Mouse (Mus musculus) liver, adult 2 months (tissue): ENCODE measurements at regions not wholly inside any gene's neighbourhood (a gene's known extent, or its start where the extent isn't known, plus 50 kb on each side); places are given as distances from the start of the nearest gene placed in this dataset.

Experiments used
- DNase-seq: peaks from one replicate; pipeline ENCODE4 v3.0.0-alpha.2; 2011; ENCODE audit warnings: low read depth, low spot score; ENCODE audit errors: extremely low read depth
- H3K27ac ChIP-seq: fragments of 200-500 bp; replicated peaks from 2 replicates; pipeline ENCODE4 v1.5.1; 2012; ENCODE audit warnings: low read depth, mild to moderate bottlenecking, control low read depth, inconsistent platforms, low read length; ENCODE audit not compliant: insufficient read depth
- H3K27me3 ChIP-seq: fragments of 200-500 bp; 2 replicates; pipeline ENCODE4 v1.6.1; 2012; ENCODE audit warnings: mild to moderate bottlenecking, moderate library complexity, low read length, inconsistent platforms; ENCODE audit not compliant: control insufficient read depth, insufficient read depth
- H3K36me3 ChIP-seq: fragments of 200-500 bp; 2 replicates; pipeline ENCODE4 v1.6.1; 2012; ENCODE audit warnings: low read length, inconsistent platforms; ENCODE audit not compliant: control insufficient read depth, insufficient read depth
- H3K4me1 ChIP-seq: fragments of 200-500 bp; 2 replicates; pipeline ENCODE4 v1.6.1; 2011; ENCODE audit warnings: low read length; ENCODE audit not compliant: control insufficient read depth, insufficient read depth
- H3K4me3 ChIP-seq: fragments of 200-500 bp; 2 replicates; pipeline ENCODE4 v1.5.1; 2011; ENCODE audit warnings: low read depth, mild to moderate bottlenecking, control low read depth, low read length, moderate library complexity; ENCODE audit not compliant: insufficient read depth
- H3K79me2 ChIP-seq: fragments of 200-500 bp; 2 replicates; pipeline ENCODE4 v1.6.1; 2012; ENCODE audit warnings: inconsistent platforms, mild to moderate bottlenecking, low read length, moderate library complexity; ENCODE audit not compliant: control insufficient read depth, insufficient read depth
- H3K9ac ChIP-seq: fragments of 200-500 bp; 2 replicates; pipeline ENCODE4 v1.6.1; 2012; ENCODE audit warnings: low read depth, mild to moderate bottlenecking, control low read depth, inconsistent platforms, low read length
- CTCF ChIP-seq: fragments of 200-500 bp; IDR thresholded peaks from 2 replicates; pipeline ENCODE4 v1.5.1; 2011; ENCODE audit warnings: low read depth, low read length, control low read depth
- POLR2A ChIP-seq: fragments of 200-500 bp; IDR thresholded peaks from 2 replicates; pipeline ENCODE4 v1.6.1; 2011; ENCODE audit warnings: low read length, control low read depth; ENCODE audit not compliant: insufficient read depth; ENCODE audit errors: extremely low read depth
- WGBS: fragments of 180-500 bp; shearing (Covaris S2); methylation state at CpG from one replicate; pipeline ENCODE4 v1.1.7; 2018; 5-methylcytosine and 5-hydroxymethylcytosine counted together

DNA sequence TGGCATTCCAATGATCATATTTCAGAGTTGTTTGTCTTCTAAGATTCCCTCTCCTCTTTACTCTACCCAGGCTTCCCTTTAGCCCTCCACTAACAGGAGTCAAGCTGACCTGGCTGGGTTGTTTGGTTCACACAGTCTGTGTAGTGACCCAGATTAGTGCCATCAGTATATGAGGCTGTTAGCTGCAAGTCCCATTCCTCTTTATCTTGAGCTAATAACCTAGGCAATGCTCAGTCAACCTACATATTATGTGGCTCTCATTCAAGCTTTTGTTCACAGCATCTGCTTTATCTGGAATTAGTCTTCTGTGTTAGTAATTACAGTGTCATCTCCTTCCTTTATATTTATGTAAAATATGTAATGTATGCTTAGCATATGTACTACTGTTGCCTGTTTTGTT lies 490.1 kb upstream of the Syt1 start:
- TF ChIP-seq CTCF (no peak), POLR2A (no peak)
- DNase-seq, result no peak
- H3K9ac ChIP-seq, result no peak overlapping the region
- H3K4me1 ChIP-seq, result no peaks in the 10 kb centered on the region
- H3K79me2 ChIP-seq, result no peaks in the 10 kb centered on the region
- no peaks in the 10 kb centered on the region for H3K27me3 ChIP-seq
- no peaks in the 10 kb centered on the region for H3K36me3 ChIP-seq
- H3K27ac ChIP-seq, result no peak overlapping the region
- H3K4me3 ChIP-seq, result no peak overlapping the region

DNA sequence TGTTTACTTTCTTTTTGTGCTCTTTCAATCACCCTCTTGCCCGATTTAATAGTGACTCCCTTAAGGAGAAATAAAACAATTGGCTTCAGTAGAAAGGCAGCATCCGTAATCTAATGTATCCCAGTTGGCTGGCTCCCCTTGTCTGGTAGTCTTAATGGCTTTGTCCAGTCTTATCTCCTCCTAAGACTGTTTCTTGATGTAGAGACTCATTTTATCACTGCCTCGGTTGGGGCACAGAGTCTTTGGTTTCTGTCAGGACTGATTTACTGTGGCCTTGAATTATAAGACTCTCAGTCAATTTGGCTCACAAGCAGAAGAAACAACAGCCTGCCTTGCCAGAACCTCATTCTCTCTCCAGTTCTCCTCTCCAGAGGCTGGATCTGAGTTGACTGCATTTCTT lies 487.5 kb upstream of the Syt1 start:
- 65% methylated on average over 3 of the region's 3 CpGs for WGBS
- Histone ChIP-seq H3K79me2 (no peaks in the 10 kb centered on the region), H3K4me1 (no peaks in the 10 kb centered on the region), H3K27ac (no peak overlapping the region), H3K27me3 (no peaks in the 10 kb centered on the region), H3K36me3 (no peaks in the 10 kb centered on the region), H3K9ac (no peak overlapping the region), H3K4me3 (no peak overlapping the region)
- TF ChIP-seq POLR2A (no peak), CTCF (no peak)
- no peak for DNase-seq

DNA sequence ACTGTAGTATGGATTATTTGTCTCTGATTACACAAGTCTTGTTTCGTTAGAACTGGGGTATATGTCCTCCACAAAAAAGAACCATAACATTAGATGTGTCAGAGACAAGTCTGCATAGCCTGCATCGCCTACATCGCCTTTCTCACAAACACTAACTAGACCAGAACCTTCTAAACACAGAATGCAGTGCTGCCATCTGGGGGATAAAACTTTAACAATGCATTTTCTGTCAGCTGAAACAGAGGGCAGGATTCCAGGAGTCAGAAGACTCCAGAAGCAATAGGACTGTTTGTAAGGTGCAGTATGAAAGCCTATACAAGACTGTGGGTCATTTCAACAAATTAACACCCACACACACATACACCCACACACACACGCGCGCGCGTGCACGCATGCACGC lies 485.4 kb upstream of the Syt1 start:
- TF ChIP-seq POLR2A (no peak), CTCF (no peak)
- 79% methylated on average over 10 of the region's 10 CpGs for WGBS
- H3K4me3 ChIP-seq, result no peak overlapping the region

DNA sequence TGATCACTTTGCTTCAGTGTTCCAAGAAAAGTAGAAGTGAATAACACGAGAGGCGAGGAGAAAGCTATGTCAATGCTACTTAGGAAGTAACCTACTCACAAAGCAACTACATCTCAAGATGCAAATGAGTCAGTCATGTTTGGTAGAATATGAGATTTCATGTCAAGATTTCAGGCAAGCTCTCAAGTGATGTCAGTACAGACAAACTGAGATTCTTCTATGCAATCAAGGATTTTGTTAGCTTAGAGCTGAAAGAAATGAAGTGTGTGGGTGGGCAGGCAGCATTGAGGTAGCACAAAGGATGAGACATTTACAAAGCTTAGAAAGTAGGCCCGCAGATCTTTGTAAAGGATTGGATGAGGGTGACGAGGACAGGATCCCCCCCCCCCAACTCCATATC lies 480.0 kb upstream of the Syt1 start:
- H3K36me3 ChIP-seq, result no peaks in the 10 kb centered on the region
- H3K4me3 ChIP-seq, result no peak overlapping the region
- H3K27ac ChIP-seq, result no peak overlapping the region
- H3K9ac ChIP-seq, result no peak overlapping the region
- H3K4me1 ChIP-seq, result no peaks in the 10 kb centered on the region
- no peaks in the 10 kb centered on the region for H3K27me3 ChIP-seq
- WGBS, result 92% methylated on average over 4 of the region's 4 CpGs
- no peak for DNase-seq
- H3K79me2 ChIP-seq, result no peaks in the 10 kb centered on the region
- TF ChIP-seq CTCF, result no peak
- no peak for TF ChIP-seq POLR2A

More for the DNA sequence above, 485.4 kb upstream of the Syt1 start:
- H3K79me2 ChIP-seq, result no peaks in the 10 kb centered on the region
- H3K36me3 ChIP-seq, result no peaks in the 10 kb centered on the region
- DNase-seq, result no peak
- no peak overlapping the region for H3K27ac ChIP-seq
- H3K4me1 ChIP-seq, result no peaks in the 10 kb centered on the region
- H3K27me3 ChIP-seq, result no peaks in the 10 kb centered on the region
- H3K9ac ChIP-seq, result no peak overlapping the region

DNA sequence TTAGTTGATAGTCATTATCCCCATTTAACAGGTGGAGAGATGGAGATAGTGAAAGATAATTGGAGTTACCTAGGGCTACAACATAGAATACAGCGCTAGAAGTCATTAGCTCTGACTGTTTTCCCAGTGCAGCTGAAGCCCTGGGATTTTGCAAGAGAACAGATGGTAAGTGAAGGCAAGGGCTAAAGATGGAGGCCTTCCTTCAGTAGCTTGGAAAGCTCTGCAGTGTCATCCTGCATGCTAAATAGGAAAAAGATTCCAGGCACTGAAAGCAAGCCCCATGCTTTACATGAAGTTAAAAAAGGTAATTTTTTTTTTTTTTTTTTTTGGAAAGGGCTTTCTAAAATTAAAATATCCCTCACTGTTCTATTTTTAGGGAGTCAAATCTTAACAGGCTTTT lies 477.2 kb upstream of the Syt1 start:
- Histone ChIP-seq H3K36me3 (no peaks in the 10 kb centered on the region), H3K27me3 (no peaks in the 10 kb centered on the region), H3K27ac (no peak overlapping the region), H3K4me1 (no peaks in the 10 kb centered on the region), H3K79me2 (no peaks in the 10 kb centered on the region), H3K9ac (no peak overlapping the region), H3K4me3 (no peak overlapping the region)
- no peak for TF ChIP-seq CTCF
- no peak for TF ChIP-seq POLR2A
- DNase-seq, result no peak
- WGBS, result 100% methylated on average over 1 of the region's 1 CpGs

DNA sequence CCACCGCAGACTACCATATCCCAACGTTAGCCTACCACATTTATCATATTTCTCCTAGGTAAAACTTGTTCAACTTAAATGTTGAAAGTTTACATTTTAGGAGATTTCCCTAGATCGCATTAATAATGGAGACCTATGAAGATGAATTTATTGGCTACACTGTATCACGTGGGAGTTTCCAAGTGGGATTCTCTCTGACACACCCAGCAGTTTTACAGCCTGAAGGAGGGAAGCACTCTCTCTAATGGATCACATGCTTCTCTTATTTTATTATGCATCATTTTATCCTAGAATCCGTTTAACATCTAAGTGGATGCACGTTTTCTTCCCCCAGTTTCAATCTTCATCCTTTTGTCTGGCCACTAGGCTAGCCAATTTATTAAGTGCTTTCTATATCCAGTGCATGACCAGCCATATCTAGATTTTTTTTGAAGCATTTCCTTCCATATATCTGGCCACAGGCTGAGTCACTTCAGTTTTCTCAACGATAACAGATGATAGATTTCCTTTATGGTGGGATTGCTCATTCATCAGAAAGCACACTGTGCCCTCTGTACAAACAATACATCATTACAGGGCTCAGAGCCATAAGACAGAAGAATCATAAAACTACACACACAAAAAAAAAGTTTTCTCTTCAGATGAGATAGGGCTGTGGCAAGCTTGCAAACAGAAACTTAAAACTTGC lies 476.3 kb upstream of the Syt1 start:
- DNase-seq, result no peak
- H3K9ac ChIP-seq, result no peak overlapping the region
- no peak overlapping the region for H3K4me3 ChIP-seq
- TF ChIP-seq POLR2A (no peak), CTCF (no peak)
- 83% methylated on average over 7 of the region's 7 CpGs for WGBS
- no peaks in the 10 kb centered on the region for H3K4me1 ChIP-seq
- no peaks in the 10 kb centered on the region for H3K36me3 ChIP-seq
- H3K27ac ChIP-seq, result no peak overlapping the region
- H3K27me3 ChIP-seq, result no peaks in the 10 kb centered on the region
- no peaks in the 10 kb centered on the region for H3K79me2 ChIP-seq
